Mouse (Mus musculus): ENCODE measurements around the gene Tmem230.

DNA sequence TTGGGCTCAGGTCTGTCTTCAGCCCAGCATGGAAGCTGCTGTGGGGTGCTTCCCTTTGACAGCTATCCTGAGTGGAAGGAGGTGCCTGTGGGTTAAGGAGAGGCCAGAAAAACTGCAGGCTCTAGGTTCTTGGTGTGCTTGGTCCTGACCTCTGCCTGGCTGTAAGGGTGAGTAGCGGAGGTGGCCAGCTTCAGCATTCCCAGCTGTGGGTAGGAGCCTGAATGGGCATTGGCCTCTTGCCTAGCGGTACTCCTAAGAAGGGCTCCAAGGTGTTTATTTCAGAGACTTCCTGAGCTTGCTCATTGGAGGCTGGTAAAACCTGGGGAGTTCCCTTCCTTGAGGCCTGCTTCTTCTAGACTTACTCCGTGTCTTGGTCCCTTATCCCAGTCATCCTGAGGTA lies 43.7 kb upstream of the Tmem230 start:
- no peak for TF ChIP-seq EP300 (IDR thresholded peaks at IDR 0.05; ENCODE audit: low read length)
- TF ChIP-seq POLR2A (IDR thresholded peaks at IDR 0.05; ENCODE audit: low read depth, low read length): no peak
- TF ChIP-seq E2F4 (IDR thresholded peaks at IDR 0.05; ENCODE audit: insufficient replicate concordance, low read depth, low read length): no peak
- TF ChIP-seq TCF12 (IDR thresholded peaks at IDR 0.05; ENCODE audit: low read depth, low read length): no peak

Measured in CH12.LX (cell line).